Mouse (Mus musculus): ENCODE measurements around the gene Tspan4.

DNA sequence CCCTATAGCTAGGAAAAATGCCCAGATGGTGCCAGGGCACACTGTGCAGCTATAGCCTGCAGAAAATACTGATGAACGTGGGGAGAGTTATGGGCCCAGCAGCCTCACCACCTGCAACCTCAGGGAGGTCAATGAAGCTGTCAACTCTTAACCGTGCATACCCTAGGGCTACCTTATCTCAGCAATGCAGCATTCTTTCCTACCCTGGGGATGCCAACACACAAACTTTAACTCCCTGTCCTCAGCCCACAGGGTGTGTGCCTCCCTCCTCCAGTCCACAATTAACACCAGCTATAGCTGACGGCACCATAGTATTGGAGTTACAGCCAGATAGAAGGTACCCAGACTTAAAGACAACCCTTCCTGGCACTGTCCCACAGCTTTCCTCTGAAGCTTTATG is 43.9 kb downstream of the Tspan4 start:
- TF ChIP-seq CTCF (IDR thresholded peaks at IDR 0.05; ENCODE audit: low read depth, low read length) (no peak), GATA1 (IDR thresholded peaks at IDR 0.05; ENCODE audit: borderline replicate concordance, low read length) (no peak), TAL1 (conservative IDR thresholded peaks at IDR 0.05; ENCODE audit: low read depth, low read length) (no peak)
